Mouse (Mus musculus) embryo, embryonic 10.5 days (tissue): ENCODE results near the gene Trip4.
A peak's percentile ranks its signal among the peaks of the same experiment; 100 is the strongest.

Experiments
- DNase-seq: peaks from one replicate; pipeline ENCODE4 v3.0.0-alpha.2; 2015; ENCODE audit warnings: low spot score

The Trip4 gene

GRCm38 (mm10) chr9:65834628-65835354 lies 73.8 kb downstream of the Trip4 start:
- DNase-seq = no peak

GRCm38 (mm10) chr9:65833640-65834039 lies 75.0 kb downstream of the Trip4 start:
- DNase-seq = peak; percentile 60

GRCm38 (mm10) chr9:65833230-65833629 lies 75.4 kb downstream of the Trip4 start:
- peak; percentile 66 for DNase-seq

- no peak for DNase-seq
These were observed 76.6 kb downstream of the Trip4 start for GRCm38 (mm10) chr9:65832041-65832440.

GRCm38 (mm10) chr9:65831164-65831563 lies 77.4 kb downstream of the Trip4 start:
- DNase-seq = no peak

GRCm38 (mm10) chr9:65830255-65830654 lies 78.3 kb downstream of the Trip4 start:
- DNase-seq = no peak

- DNase-seq = peak; percentile 77
These were observed 79.2 kb downstream of the Trip4 start for GRCm38 (mm10) chr9:65829410-65829809.

- DNase-seq = no peak
These were observed 80.1 kb downstream of the Trip4 start for GRCm38 (mm10) chr9:65828511-65828910.

GRCm38 (mm10) chr9:65828016-65828403 lies 80.6 kb downstream of the Trip4 start:
- DNase-seq = no peak

GRCm38 (mm10) chr9:65827344-65828015 lies 81.1 kb downstream of the Trip4 start, which contains the start of gene Zfp609:
TSS of gene Zfp609 (minus strand) at chr9:65827564.
- DNase-seq = peak; percentile 98

- peak; percentile 79 for DNase-seq
These were observed 81.8 kb downstream of the Trip4 start for GRCm38 (mm10) chr9:65826588-65827343.

- DNase-seq = no peak
These were observed 82.4 kb downstream of the Trip4 start for GRCm38 (mm10) chr9:65826226-65826587.

- no peak for DNase-seq
These were observed 84.7 kb downstream of the Trip4 start for GRCm38 (mm10) chr9:65823716-65824462.

GRCm38 (mm10) chr9:65822011-65822410 lies 86.6 kb downstream of the Trip4 start:
- DNase-seq = no peak

GRCm38 (mm10) chr9:65820301-65820700 lies 88.3 kb downstream of the Trip4 start:
- DNase-seq = no peak

GRCm38 (mm10) chr9:65818402-65818801 lies 90.2 kb downstream of the Trip4 start:
- no peak for DNase-seq

GRCm38 (mm10) chr9:65812841-65813240 lies 95.8 kb downstream of the Trip4 start:
- DNase-seq = no peak

GRCm38 (mm10) chr9:65811784-65812183 lies 96.8 kb downstream of the Trip4 start:
- no peak for DNase-seq

- no peak for DNase-seq
These were observed 100.8 kb downstream of the Trip4 start for GRCm38 (mm10) chr9:65807818-65808217.

GRCm38 (mm10) chr9:65807251-65807650 lies 101.3 kb downstream of the Trip4 start:
- DNase-seq = no peak

- DNase-seq = no peak
These were observed 108.8 kb downstream of the Trip4 start for GRCm38 (mm10) chr9:65799770-65800169.

GRCm38 (mm10) chr9:65795651-65796050 lies 112.9 kb downstream of the Trip4 start:
- no peak for DNase-seq
